Mouse (Mus musculus) liver, adult (tissue): ENCODE results near the gene Gm10643.

Experiments used
- GATA4 ChIP-seq: IDR thresholded peaks from 2 replicates; pipeline ENCODE4 v1.6.1; 2014; ENCODE audit warnings: mild to moderate bottlenecking, low read length; ENCODE audit not compliant: insufficient replicate concordance

Gm10643 gene

DNA sequence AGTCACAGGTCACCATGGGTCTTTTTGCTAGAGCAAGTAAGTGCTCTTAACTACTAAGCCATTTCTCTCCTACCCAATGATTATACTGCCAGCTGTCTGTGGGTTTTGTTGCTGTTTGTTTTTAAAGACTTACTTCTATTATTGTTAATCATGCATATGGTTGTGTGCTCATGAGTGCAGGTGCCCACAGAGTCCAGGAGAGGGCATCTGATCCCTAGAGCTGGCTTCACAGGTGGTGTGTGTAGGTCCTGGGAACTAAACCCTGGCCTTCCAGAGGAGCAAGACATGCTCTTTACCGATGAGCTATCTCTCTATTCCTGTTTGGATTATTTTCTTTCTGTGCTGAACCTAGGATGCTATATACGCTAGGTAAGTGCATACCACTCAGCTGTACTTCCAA lies 5.7 kb downstream of the Gm10643 start:
- no peak for TF ChIP-seq GATA4

DNA sequence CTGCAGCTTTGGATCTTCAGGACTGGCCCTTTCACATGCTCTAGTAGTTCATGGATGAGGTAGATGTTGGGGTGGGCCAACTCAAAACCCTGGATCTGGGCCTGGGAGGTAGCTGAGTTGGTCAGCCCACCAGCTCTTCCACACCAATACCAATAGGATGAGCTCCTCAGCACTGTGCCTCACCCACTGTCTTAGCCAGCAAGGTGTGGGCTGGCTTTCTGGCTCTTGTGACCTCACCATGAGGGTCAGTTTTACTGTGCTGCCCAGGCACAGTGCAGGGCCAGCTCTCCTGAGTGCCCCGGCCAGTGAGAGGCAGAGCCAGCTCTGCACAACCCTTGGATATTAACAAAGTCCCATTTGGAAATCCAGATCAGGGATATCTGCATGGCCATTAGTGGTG lies 7.1 kb downstream of the Gm10643 start:
- no peak for TF ChIP-seq GATA4

DNA sequence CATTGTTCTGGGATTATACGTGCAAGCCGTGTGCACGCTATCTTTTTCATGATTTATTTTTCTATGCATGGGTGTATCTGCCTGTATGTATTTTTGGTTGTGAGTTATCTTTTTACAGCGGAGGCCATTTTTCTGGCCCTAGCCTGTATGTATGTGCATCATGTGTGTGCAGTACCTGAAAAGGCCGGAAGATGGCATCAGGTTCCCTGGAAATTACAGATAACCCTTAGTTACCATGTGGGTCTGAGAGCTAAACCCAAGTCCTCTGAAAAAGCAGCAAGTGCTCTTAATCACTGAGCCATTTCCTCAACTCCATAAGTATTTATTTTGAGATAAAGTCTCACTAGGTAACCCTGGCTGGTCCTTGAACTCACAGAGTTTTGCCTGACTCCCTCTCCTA lies 11.7 kb downstream of the Gm10643 start:
- TF ChIP-seq GATA4, result no peak

DNA sequence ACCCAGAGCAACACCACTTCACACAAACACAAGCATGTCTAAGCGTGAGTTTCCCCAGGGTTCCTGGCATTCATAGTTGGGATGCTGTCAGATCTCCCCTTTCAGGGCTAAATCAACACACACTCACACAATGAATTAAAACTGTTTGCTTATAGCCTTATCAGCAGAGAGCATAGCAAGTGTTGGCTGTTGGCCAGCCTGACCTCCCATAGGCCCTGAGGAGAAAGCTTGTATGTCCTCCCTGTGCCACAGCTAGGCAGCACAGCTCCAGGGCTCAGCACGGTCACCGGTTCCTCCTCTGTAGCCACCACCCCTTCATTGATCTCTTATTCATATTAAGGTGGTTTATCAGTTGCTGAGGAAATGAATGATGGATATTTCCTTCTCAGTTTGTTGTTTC lies 12.2 kb downstream of the Gm10643 start:
- TF ChIP-seq GATA4, result no peak

DNA sequence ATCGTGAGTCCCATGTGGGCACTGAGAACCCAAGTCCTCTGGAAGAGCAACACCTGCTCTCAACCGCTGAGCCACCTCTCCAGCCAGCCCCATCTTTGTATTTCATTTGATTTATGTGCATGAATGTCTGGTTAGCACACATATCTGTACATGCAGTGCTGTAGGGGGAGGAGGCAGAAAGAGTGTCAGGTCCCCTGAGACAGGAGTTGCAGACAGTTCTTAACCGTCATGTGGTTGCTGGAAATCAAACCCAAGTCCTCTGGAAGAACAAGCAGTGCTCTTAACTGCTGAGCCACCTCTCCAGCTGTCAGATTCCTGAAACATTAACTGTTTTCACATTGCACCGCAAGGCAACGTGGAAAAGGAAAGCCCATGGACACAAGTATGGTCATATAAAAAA lies 16.8 kb downstream of the Gm10643 start:
- no peak for TF ChIP-seq GATA4

DNA sequence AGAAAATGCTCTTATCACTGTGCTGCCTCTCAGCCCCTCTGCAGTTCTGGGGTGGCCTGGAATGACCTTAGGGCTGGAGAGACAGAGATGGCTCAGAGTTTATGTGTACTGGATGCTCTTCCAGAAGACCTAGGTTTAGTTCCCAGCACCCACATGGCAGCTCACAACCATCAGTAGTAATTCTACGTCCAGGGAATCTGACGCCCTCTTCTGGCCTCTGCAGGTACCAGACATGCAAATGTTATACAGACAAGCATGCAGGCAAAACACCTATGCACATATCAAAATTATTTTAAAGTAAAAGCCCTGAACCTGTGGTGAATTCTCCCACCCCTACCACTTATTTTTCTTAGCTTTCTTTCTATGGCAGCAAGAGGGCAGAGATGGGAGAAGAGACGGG lies 18.4 kb downstream of the Gm10643 start:
- no peak for TF ChIP-seq GATA4

DNA sequence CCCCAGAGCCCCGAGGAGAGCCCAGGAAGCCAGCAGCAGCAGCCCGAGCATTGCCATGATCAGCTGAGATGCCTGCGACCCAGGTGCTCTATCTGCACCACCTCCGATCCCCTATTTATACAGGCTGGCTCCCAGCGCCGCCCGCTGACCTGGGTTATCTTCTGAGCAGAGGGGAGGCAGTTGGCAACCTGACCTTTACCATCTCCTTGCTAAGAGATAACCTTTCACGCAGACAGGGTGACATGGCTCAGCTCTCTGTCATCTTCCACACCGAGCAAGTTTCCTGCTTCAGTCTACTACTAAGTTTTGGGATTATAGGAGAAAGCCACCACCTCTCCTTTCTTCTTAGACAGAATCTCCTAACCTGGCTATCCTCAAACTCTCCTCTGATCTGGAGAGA lies 20.0 kb downstream of the Gm10643 start, which contains the start of gene Rln3:
Rln3 (minus strand) TSS at position 101 of the 400 bp plus-strand sequence.
- TF ChIP-seq GATA4, result no peak

DNA sequence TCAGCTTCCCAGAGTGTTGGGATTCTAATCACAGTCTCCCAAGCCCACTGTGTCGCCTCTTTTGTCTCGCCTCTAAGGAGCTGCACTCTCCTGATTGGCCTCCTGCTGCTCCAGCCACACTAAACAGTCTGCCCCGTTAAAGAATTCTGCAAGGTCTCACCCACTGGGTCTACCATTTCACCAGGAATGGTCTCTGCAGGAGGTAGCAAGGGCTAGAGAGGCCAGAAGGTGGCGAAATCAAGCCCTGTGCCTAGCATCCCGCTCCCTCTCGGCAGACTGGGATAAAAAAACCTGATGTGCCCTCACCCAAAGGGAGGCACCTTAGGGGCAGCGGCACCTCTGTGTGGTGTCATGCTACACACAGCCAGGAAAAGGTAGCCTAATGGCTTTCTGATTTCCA lies 20.8 kb downstream of the Gm10643 start:
- TF ChIP-seq GATA4, result no peak

DNA sequence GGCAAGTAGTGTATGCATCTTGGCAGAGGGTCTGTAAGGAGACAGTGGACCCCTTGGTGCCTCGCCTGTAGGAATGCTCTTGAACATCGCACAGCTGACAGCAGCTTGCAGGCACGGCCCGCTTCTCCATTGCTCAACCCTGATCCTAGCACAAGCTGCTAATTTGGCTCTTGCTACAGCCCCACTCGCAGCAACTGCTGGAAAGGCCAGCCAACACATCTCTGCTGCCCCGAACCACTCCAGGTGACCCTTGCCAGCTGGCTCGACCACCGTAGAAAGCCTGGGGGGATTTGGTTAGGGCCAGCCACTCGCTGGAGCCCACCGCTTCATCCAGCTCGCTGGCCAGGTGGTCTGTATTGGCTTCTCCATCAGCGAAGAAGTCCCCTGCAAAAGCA lies 22.0 kb downstream of the Gm10643 start:
- no peak for TF ChIP-seq GATA4

DNA sequence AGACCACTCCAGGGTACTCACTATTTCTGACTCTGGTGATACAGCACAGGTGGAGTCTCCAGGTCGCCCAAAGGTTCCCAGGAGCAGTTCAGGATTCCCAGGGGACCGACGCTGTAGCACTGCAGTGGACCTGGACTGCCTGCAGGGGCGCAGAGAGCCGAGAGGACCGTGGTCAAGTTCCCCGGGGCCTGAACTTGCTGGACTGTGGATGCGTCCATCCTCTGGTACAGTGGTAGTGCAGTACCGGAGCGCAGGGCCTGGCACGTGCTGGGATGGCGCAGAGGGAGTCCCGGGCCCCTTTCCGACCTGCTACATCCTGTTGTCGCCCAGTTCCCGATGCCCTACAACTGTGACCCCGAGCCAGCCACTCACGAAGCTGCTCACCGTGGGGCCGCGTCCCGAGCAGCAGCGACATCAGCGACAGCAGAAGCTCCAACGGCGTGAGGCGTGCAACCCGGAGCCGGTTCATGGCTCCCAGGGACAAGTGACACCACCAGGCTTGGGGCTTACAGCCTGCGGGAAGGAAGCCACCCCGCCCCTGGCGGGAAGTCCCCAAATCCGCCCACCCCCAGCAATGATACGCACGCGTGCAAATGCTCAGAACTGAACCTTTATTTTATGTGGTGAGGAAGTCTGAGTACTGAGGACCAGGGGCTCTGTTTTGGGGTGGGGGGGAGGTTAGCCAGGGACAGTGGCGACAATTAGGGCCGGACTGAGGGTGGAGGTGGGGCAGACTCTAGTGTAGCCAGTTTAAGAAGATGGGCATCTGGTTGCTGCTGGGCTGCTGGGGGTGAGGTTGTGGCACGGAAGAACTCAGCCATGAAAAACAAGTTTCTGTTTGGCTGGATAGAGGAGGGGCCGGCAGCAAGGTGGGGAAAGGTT lies 22.6 kb downstream of the Gm10643 start, which contains the start of gene Il27ra:
Il27ra (minus strand) TSS at position 524 of the 882 bp plus-strand sequence.
- no peak; the same call in 1 of the 2 replicates for TF ChIP-seq GATA4

DNA sequence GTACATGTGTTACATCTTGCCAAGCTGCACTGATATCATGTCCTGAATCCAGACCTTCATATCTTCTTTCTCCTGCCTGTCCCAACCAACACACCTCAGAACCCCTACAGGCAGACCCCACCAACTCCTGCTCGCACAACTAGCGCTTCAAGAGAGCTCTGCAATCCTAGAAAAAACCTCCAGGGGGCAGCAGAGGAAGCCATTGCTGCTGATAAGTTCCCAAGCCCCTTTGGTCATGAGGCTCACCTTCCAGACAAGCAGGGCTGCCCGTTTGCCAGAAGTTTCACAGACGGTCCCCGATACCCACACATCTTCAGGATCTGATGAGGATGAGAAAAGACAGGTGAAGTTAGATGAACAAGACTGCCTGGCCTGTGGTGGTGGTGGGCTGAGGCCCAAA lies 25.9 kb downstream of the Gm10643 start:
- TF ChIP-seq GATA4, result no peak

DNA sequence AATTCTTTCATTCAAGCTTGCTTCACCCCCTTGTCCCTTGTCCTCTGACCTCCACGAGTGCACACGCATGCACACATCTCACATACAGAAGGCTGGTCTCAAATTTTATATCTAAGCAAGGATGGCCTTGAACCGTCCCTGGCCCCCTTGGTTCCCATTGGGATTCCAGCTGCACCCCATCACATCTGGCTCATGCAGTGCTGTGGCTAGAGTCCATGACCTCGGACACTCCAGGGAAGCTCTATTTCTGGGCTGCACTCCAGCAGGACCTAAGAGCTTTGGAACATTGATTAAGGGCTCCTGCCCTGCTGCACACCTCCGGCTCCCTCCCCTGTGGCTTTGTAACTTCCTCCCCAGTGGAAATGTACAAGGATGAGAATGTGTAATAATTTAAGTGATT lies 26.9 kb downstream of the Gm10643 start:
- TF ChIP-seq GATA4, result no peak

DNA sequence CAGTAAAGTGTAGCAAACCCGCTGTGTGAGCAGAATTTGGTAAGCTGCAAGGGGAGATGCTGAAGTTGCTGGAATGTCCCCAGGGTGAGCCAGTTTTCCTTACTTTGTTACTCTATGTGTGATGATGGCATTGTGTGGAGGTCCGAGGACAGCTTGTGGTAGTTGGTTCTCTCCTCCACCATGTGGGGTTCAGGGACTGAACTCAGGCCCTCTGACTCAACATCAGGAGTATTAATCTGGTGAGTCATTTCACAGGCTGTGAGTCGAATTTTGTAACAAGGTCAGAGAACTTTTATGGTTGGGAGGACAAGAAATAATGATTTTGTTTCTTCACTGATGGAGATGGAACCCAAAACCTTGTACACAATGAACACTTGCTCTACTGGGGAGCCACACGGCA lies 32.2 kb downstream of the Gm10643 start:
- TF ChIP-seq GATA4, result no peak

DNA sequence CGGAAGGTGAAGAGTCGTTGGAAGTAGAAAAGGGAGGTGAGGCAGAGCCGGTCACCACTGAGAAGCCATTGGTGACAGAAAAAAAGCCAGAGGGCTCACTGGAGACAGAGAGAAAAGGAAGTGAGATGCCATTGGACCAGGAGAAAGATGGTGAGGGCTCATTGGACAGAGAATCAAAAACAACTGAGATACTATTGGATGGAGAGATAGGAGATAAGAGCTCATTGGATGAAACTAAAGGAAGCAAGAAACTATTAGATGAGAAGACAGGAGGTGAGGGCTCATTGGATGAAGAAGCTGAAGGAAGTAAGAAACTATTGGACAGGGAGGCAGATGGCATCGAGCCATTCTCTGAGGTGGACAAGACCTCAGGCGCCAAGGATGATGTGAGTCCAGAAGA lies 35.7 kb downstream of the Gm10643 start:
- no peak for TF ChIP-seq GATA4

DNA sequence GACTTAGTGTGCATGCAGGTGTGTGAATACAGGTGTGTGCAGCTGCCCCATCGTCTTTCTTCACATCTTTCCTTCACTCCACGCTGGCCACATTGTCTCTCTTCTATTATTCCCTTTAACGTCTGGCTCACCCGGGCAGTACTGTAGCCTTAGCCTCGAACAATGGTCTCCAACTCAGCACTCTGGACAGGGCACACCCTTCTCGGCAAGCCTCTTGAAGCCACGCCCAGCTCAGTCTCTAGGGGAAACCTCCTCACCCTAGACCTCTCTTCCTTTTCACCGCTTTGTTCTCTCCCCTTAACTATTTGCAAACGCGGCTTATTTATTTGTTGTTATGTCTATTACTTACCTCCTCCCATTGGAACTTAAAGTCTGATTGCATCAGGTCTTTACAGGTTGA lies 37.5 kb downstream of the Gm10643 start:
- TF ChIP-seq GATA4, result no peak

DNA sequence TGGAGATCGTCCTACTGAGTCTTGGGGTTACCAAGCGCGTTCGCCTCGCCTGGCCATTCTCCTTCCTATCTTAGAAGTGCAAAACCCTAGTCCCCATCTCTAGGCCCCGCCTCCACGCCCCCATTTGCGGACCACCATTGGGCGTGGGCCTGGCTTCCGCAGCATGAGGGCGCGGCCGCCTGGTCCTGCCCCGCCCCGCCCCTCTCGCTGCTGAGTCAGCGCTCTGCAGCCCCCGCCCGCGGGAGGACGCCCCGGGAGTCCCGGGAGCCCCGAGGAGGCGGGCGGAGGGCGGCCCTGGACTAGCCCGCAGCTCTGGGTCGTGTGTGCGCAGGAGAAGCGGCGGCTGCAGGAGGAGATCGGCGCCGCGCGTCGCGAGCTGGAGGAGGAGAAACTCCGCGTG lies 39.1 kb downstream of the Gm10643 start:
- no peak for TF ChIP-seq GATA4

DNA sequence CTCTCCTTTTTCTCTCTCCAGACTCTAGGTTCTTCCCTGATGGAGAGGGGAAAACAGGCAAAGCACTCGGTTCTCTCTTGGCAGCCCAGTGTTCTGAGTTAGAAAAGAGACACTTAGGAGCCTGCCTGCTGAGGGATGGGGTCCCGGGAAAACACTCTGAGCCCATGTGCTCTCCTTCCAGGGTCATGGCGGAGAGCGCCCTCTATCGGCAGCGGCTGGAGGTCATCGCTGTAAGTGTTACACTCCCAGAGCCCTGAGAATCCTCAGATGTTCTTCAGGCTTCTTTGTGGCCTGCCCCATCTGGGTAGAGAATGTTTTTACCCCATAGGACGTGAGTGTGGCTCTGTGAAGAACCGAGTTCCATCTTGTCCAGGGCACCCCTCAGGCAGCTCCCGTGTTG lies 40.8 kb downstream of the Gm10643 start:
- no peak for TF ChIP-seq GATA4
